Mouse (Mus musculus) NIH3T3 (cell line): ENCODE measurements at regions not wholly inside any gene's neighbourhood (a gene's known extent, or its start where the extent isn't known, plus 50 kb on each side); places are given as distances from the start of the nearest gene placed in this dataset.
A peak's percentile ranks its signal among the peaks of the same experiment; 100 is the strongest.

Experiments
- DNase-seq: peaks from one replicate; pipeline ENCODE4 v3.0.0-alpha.2; 2012; ENCODE audit warnings: low read depth

- DNase-seq, result no peak
These were observed 109.4 kb upstream of the Tom1l1 start for GRCm38 (mm10) chr11:90797577-90797976.

DNA sequence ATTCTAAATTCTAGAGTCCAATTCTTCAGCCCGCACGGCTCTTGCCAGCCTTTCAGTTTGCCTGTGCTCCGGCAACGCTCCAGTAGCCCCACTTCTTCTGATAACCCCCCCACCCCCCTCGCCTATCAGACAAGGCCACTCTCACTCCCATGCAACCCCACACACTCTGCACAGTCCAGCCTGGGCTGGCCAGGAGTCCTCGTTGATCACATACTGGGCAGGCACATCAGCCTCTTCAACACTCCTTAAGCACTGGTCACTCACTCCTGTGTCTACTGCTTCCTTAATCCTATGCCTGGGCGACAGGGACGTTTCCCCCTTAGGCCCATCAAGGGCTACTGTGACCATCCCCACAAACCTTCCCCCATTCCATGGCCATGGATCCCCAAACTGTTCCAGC lies 95.4 kb upstream of the Tom1l1 start:
- DNase-seq, result no peak

DNA sequence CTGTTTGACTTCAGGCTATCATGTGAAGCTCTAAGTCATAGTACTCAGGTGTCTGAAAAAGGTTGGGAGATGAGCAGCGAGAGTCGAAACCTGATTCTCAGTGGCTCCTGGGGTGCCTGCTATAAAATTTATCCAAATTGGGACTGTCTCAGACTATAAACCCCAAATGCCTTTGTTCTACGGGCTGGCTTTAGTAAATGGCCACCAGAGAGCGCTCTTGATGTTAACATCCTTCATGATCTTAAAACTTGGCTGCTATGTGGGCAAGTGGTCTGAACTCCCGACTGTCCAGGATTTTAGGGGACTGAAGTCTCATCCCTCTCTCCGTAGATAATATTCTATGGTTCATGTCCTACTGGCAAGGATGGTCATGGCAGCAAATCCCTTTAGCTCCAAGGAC lies 94.8 kb upstream of the Tom1l1 start:
- DNase-seq, result peak; percentile 58

DNA sequence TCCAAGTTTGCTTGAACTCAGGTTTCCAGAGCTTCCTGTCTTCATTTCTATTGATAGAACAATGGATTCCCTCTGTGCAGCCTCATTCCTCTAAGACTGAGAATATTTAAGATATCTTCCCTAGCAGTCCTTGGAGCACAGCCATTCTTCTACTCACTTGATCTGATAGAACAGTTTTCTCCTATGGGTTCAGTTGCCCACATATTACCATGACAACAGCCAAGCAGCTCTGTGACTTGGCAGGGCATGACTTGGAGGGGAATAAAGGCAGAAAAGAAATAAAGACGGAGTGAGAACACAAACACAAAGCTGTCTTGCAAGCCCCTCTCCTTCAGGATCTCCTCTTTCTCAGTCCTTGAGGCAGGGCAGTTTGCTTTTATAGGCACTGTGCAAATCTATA lies 87.6 kb upstream of the Tom1l1 start:
- DNase-seq, result peak; percentile 16

DNA sequence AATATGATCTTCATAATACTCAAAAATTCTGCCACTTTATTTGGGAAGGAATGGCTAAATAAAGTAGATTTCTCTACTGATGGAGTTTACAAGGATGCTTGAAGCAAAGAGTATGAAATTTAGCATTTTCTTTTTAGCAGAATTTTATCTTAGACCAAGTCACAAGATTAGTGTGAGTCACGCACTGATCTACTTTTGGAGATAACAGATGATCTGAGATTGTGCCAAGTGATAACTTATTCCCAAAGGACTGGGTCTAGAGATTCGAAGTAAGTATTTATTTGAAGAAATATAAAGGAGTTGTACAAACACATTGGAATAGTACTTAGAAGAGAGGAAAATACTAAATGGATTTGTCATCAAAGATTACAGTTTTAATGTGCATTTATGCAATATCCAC lies 67.8 kb upstream of the Tom1l1 start:
- no peak for DNase-seq

DNA sequence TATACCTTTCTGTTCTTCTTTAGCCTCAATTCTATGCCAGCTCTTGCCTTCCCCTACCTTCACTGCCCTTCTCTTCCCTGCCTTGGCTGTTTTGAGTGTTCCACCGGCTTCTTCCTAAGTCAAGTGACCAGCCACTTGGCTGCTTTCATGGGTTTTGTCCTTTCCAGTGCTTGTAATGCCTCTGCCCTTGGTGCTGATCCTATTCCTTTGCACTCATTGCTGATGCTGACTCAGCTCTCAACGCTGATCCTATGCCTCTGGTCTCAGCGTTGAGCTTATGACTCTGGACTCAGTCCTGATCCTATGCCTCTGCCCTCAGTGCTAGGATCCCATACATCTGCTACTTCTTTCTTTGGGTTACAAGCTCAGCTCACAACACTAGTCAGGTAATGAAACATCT lies 60.3 kb upstream of the Tom1l1 start:
- DNase-seq, result peak; percentile 62

DNA sequence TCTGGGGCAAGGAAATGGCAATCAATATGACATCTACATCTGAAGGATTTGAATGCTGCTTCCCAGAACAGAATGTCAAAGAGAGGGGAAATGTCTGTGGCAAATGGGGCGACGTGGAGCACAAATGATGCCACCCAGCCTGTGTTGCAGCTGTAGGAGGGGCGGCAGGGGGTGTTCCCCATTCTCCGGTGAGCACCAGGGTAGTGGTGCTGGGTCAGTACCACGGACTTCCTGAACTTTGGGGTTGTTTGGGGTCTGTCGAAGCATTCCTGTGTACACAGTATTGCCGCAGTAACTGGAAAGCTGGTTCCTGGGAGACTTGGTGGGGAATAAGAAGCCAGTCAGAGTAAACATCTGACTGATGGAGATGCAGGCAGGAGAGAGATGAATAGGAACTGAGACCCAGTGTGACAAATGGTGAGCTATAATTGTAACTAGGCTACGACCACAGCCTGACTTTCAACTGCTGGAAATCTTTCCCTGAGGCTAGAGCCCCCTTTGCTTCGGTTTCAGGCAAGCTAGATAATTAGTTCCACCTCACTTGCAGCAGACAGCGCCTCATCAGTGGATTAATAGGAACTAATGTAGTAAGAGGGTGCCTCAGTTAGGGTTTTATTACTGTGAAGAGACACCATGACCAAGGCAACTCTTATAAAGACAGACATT lies 53.9 kb upstream of the Tom1l1 start:
- DNase-seq, result no peak

- no peak for DNase-seq
These were observed 51.3 kb upstream of the Tom1l1 start for GRCm38 (mm10) chr11:90739501-90739900.

DNA sequence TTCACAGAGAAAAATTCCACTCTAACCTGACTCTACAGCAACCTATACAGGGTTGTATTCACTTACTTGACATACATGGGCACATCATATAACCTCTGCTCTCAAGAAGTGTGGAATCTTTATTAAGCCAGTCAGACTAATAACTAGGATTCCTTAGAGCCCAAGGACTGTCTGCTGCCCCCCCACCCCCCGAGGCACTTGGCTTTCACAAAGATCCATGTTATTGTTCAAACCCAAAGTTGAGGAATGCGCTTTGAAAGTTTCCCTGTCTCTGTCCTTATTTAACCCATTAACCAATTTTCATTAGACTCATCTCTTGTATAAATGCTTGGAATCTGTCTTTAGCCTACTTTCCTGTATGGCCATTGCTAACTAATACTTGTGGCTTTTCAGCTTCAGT lies 50.6 kb upstream of the Tom1l1 start:
- DNase-seq, result no peak
